In the genomic region with DNA sequence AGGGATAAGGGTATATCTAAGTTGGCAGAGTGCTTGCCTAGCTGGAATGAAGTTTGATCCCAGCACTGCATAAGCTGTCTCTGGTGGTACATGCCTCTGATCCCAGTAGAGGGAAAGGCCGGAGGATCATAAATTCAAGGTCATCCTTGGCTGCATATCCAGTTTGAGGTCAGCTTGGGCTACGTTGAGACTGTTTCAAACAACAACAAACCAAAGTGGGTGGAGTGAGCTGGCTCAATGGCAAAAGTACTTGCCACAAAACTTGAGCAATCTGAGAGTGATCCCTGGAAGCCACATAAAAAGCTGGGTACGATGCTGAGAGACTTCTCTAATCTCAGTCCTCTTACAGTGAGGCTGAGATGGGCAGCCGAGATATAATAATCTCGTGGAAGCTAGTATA, we compare ENCODE assay signal across 21 mouse cellular contexts. TPM values are rescaled to one million over a fixed set of nuclear protein-coding genes. Genes with fewer than 3 reads are reported as not detected.
DNase-seq lines count a peak whose midpoint lies in the region; ATAC-seq and TF ChIP-seq lines count a peak whose summit lies in the region.
"Had no signal": no experiment of that assay in that cellular context is flagged by ENCODE, and none has a peak within 500 bp of the region (broad histone marks: within the 10 kb centered on the region; RNA-seq: fewer than 3 reads in every experiment).

No protein-coding gene starts in this region.

- H3K4me3 ChIP-seq in bone marrow, adult 2 months (replicated peaks; ENCODE audit: control insufficient read depth, low read depth, low read length): no peak overlapping the region
- H3K4me3 ChIP-seq: embryonic facial prominence, embryonic 15.5 days; hindbrain, embryonic 12.5 days had no signal

- H3K4me1 ChIP-seq in bone marrow, adult 2 months (ENCODE audit: control insufficient read depth, insufficient read depth, low read length): no peaks in the 10 kb centered on the region; the same call in 1 of the 2 replicates
- H3K4me1 ChIP-seq: embryonic facial prominence, embryonic 15.5 days; hindbrain, embryonic 12.5 days had no signal

- intact Hi-C loops in heart, postnatal 25 days (cut with DNase I): no loop called here
- intact Hi-C loops in left cerebral cortex, postnatal 36 days (cut with DNase I): no loop called here
- intact Hi-C loops in left cerebral cortex, postnatal 25 days (cut with DNase I): no loop called here

- peak; percentile 64; the same call in 1 of the 2 replicates for ATAC-seq in megakaryocyte progenitor cell, adult 5-6 weeks (replicated peaks; ENCODE audit: poor library complexity)
- ATAC-seq: forebrain, embryonic 16.5 days; midbrain, embryonic 16.5 days had no signal

- no peak for TF ChIP-seq CTCF in bone marrow, adult 2 months (IDR thresholded peaks at IDR 0.05; ENCODE audit: control insufficient read depth, insufficient read depth, low read length)

- peak overlapping the region; percentile 2; the same call in 1 of the 2 replicates for H3K27ac ChIP-seq in bone marrow, adult 2 months (ENCODE audit: control insufficient read depth, insufficient read depth, low read depth, low read length, poor library complexity)
- H3K27ac ChIP-seq: embryonic facial prominence, embryonic 15.5 days; hindbrain, embryonic 12.5 days had no signal

- 38% methylated on average over 5 of the region's 5 CpGs for WGBS in bone marrow, adult 2 months

- DNase-seq in adrenal gland, adult (ENCODE audit: inconsistent age in 2 of 2, low spot score in 1 of 2): peak; percentile 28 to 76
- no peak for DNase-seq in adrenal gland, postnatal 25 days
- DNase-seq in heart, adult 18-20 months: peak; percentile 44 to 52
- no peak for DNase-seq in heart, postnatal 25 days (ENCODE audit: low spot score)
- DNase-seq in left cerebral cortex, postnatal 36 days (ENCODE audit: low spot score in 2 of 2): no peak
- DNase-seq in left cerebral cortex, postnatal 25 days (ENCODE audit: low spot score in 2 of 2): no peak
- DNase-seq: cerebellum, adult 18-20 months; cerebellum, postnatal 25 days; layer of hippocampus, postnatal 36 days; left cerebral cortex, postnatal 4 days; liver; lung, postnatal 10 days; right cerebral cortex, adult 18-20 months; thymus, postnatal 25 days had no signal

- no peak for TF ChIP-seq POLR2A in bone marrow, adult 2 months (IDR thresholded peaks at IDR 0.05; ENCODE audit: borderline replicate concordance, control insufficient read depth, low read depth, low read length)

RNA-seq across cellular contexts. Expression of a gene that starts 25.1 kb away (rescaled TPM):
- total RNA-seq in adrenal gland, postnatal 25 days (2021): 14.2 and 21.2 TPM in 2 replicates
- total RNA-seq in heart, adult 18-20 months (2021): 1 to 10 TPM; 3.8 to 4.0 TPM
- total RNA-seq in heart, postnatal 25 days (2021): 1 to 10 TPM; 4.5 to 4.6 TPM
- polyA plus RNA-seq in bone marrow, adult 2 months (2011; ENCODE audit: insufficient read depth, insufficient read length, low replicate concordance, missing spikeins): 1.8 and 6.9 TPM in 2 replicates
- 3.4 TPM in 2 replicates for total RNA-seq in megakaryocyte progenitor cell, adult 5-6 weeks (2015)
- 6.9 and 7.6 TPM in 2 replicates for total RNA-seq in megakaryocyte progenitor cell, adult 5-6 weeks (2017)
- 1 to 10 TPM; 6.0 to 8.3 TPM for total RNA-seq in left cerebral cortex, postnatal 36 days (2021)
- total RNA-seq in left cerebral cortex, postnatal 25 days (2021): 1 to 10 TPM; 5.9 to 7.8 TPM
- polyA plus RNA-seq: G1E had no signal

Comparison
In these comparisons a context has a peak if more than half of its experiments do, and no peak if none do; other contexts are left out.
1. DNase-seq: peak in adrenal gland, adult (2 of 2) and heart, adult 18-20 months (2 of 2); none in adrenal gland, postnatal 25 days (single experiment), heart, postnatal 25 days (single experiment), left cerebral cortex, postnatal 36 days (0 of 2) and left cerebral cortex, postnatal 25 days (0 of 2).